14 mouse cellular contexts compared by ENCODE assay signal in the genomic region with DNA sequence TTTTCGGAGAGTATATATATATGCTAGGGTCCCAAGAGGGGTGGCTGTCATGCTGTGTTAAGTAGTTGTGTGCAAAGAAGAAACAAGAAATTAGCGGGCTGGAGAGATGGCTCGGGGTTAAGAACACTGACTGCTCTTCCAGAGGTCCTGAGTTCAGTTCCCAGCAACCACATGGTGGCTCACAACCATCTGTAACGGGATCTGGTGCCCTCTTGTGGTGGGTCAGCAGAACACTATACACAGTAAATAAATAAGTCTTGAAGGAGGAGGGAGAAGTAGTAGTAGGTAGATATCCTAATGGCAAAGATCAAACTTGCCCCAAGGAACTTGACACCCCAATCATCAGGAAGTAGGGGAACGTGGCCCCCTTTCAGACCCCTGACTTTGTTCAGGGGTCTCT. TPM values are rescaled to one million over a fixed set of nuclear protein-coding genes. Genes with fewer than 3 reads are reported as not detected.
DNase-seq lines count a peak whose midpoint lies in the region; ATAC-seq and TF ChIP-seq lines count a peak whose summit lies in the region.
"Had no signal": no experiment of that assay in that cellular context is flagged by ENCODE, and none has a peak within 500 bp of the region (broad histone marks: within the 10 kb centered on the region; RNA-seq: fewer than 3 reads in every experiment).

No protein-coding gene starts in this region.

- DNase-seq in CD4-positive, CD25-positive, alpha-beta regulatory T cell, adult 2 months (ENCODE audit: low read depth, low spot score), result peak; percentile 63
- DNase-seq in liver, postnatal 0 days, result no peak
- DNase-seq in liver, embryonic 11.5 days (ENCODE audit: low spot score), result no peak
- no peak for DNase-seq in embryonic facial prominence, embryonic 10.5 days (ENCODE audit: low spot score)
- DNase-seq in right cerebral cortex, adult 18-20 months, result no peak
- DNase-seq: cerebellum, adult 11 months; left cerebral cortex, postnatal 4 days had no signal

- 87% methylated on average over 5 of the region's 5 CpGs for WGBS in liver, postnatal 0 days (ENCODE audit: insufficient replicate concordance)
- 83% methylated on average over 5 of the region's 5 CpGs for WGBS in liver, embryonic 11.5 days
- WGBS in embryonic facial prominence, embryonic 10.5 days, result 83% methylated on average over 5 of the region's 5 CpGs

- H3K4me2 ChIP-seq in liver, postnatal 0 days (ENCODE audit: low read depth, low read length), result no peak overlapping the region
- H3K4me2 ChIP-seq in liver, embryonic 11.5 days, result no peak overlapping the region
- H3K4me2 ChIP-seq: heart, embryonic 13.5 days; intestine, embryonic 15.5 days; neural tube, embryonic 12.5 days had no signal

- no peak for TF ChIP-seq EP300 in liver, postnatal 0 days (IDR thresholded peaks at IDR 0.05; ENCODE audit: low read depth)

- H3K9me3 ChIP-seq in liver, postnatal 0 days (ENCODE audit: low read length), result no peaks in the 10 kb centered on the region; the same call in 1 of the 2 replicates
- H3K9me3 ChIP-seq in liver, embryonic 11.5 days (ENCODE audit: control insufficient read depth, low read length), result no peaks in the 10 kb centered on the region
- H3K9me3 ChIP-seq in E14TG2a.4 (ENCODE audit: low read length), result peaks cover 9% of the 10 kb centered on the region; the same call in 1 of the 2 replicates
- peaks cover 7% of the 10 kb centered on the region; the same call in 1 of the 2 replicates for H3K9me3 ChIP-seq in embryonic facial prominence, embryonic 10.5 days
- H3K9me3 ChIP-seq: heart, embryonic 13.5 days; intestine, embryonic 15.5 days; neural tube, embryonic 12.5 days had no signal

- no peak for ATAC-seq in CD4-positive, CD25-positive, alpha-beta regulatory T cell, adult 4 months
- no peak for ATAC-seq in liver, postnatal 0 days
- ATAC-seq in liver, embryonic 11.5 days (replicated peaks; ENCODE audit: low FRiP score), result no peak
- ATAC-seq: intestine, embryonic 15.5 days had no signal

- H3K36me3 ChIP-seq in liver, postnatal 0 days (replicated peaks; ENCODE audit: insufficient read depth, low read length), result peaks cover 24% of the 10 kb centered on the region
- peaks cover 22% of the 10 kb centered on the region for H3K36me3 ChIP-seq in liver, embryonic 11.5 days (ENCODE audit: control insufficient read depth, insufficient read depth, low read length)
- H3K36me3 ChIP-seq in E14TG2a.4 (ENCODE audit: insufficient read depth, low read length), result peaks cover 42% of the 10 kb centered on the region
- H3K36me3 ChIP-seq in embryonic facial prominence, embryonic 10.5 days (replicated peaks), result peaks cover 50% of the 10 kb centered on the region

- no peak overlapping the region for H3K4me3 ChIP-seq in liver, postnatal 0 days (ENCODE audit: low read depth, low read length)
- no peak overlapping the region for H3K4me3 ChIP-seq in liver, embryonic 11.5 days (ENCODE audit: low read depth, low read length)
- H3K4me3 ChIP-seq in E14TG2a.4 (replicated peaks; ENCODE audit: low read length), result no peak overlapping the region
- no peak overlapping the region for H3K4me3 ChIP-seq in cortical plate, adult 2 months (ENCODE audit: insufficient read depth, low read length)
- no peak overlapping the region for H3K4me3 ChIP-seq in embryonic facial prominence, embryonic 10.5 days
- H3K4me3 ChIP-seq: heart, embryonic 13.5 days; hindbrain, embryonic 10.5 days; intestine, embryonic 15.5 days; neural tube, embryonic 12.5 days had no signal

- no peak overlapping the region for H3K27ac ChIP-seq in liver, postnatal 0 days (ENCODE audit: low read depth)
- no peak overlapping the region for H3K27ac ChIP-seq in liver, embryonic 11.5 days (ENCODE audit: low read depth, low read length)
- H3K27ac ChIP-seq in cortical plate, adult 2 months (ENCODE audit: insufficient read depth, low read length), result no peak overlapping the region
- H3K27ac ChIP-seq in embryonic facial prominence, embryonic 10.5 days (replicated peaks), result no peak overlapping the region
- H3K27ac ChIP-seq: heart, embryonic 13.5 days; hindbrain, embryonic 10.5 days; intestine, embryonic 15.5 days; neural tube, embryonic 12.5 days had no signal

- no peak overlapping the region for H3K9ac ChIP-seq in liver, postnatal 0 days (replicated peaks)
- H3K9ac ChIP-seq in liver, embryonic 11.5 days (ENCODE audit: low read depth, low read length), result no peak overlapping the region
- H3K9ac ChIP-seq: heart, embryonic 13.5 days; intestine, embryonic 15.5 days; neural tube, embryonic 12.5 days had no signal

- no peak for TF ChIP-seq POLR2A in cortical plate, adult 2 months (IDR thresholded peaks at IDR 0.05; ENCODE audit: extremely low read depth, insufficient read depth, low read length)

- peak; percentile 52 for TF ChIP-seq CTCF in liver, postnatal 0 days (IDR thresholded peaks at IDR 0.05; ENCODE audit: low read depth)
- TF ChIP-seq CTCF in E14TG2a.4 (conservative IDR thresholded peaks at IDR 0.05; ENCODE audit: low read length), result peak; percentile 20; the same call in 1 of the 2 replicates
- peak; percentile 21; the same call in 1 of the 2 replicates for TF ChIP-seq CTCF in cortical plate, adult 2 months (IDR thresholded peaks at IDR 0.05; ENCODE audit: extremely low read depth, insufficient read depth, low read length)

- no peaks in the 10 kb centered on the region for H3K27me3 ChIP-seq in liver, postnatal 0 days (ENCODE audit: insufficient read depth, low read length)
- H3K27me3 ChIP-seq in liver, embryonic 11.5 days (replicated peaks; ENCODE audit: control insufficient read depth, insufficient read depth, low read length), result no peaks in the 10 kb centered on the region
- no peaks in the 10 kb centered on the region for H3K27me3 ChIP-seq in E14TG2a.4 (ENCODE audit: insufficient read depth, low read length)
- no peaks in the 10 kb centered on the region for H3K27me3 ChIP-seq in embryonic facial prominence, embryonic 10.5 days (replicated peaks; ENCODE audit: low read depth, poor library complexity, severe bottlenecking)
- H3K27me3 ChIP-seq: heart, embryonic 13.5 days; intestine, embryonic 15.5 days; neural tube, embryonic 12.5 days had no signal

- H3K4me1 ChIP-seq in liver, postnatal 0 days (ENCODE audit: insufficient read depth), result peaks cover 5% of the 10 kb centered on the region
- H3K4me1 ChIP-seq in liver, embryonic 11.5 days (replicated peaks; ENCODE audit: control insufficient read depth, insufficient read depth, low read length), result peaks cover 3% of the 10 kb centered on the region
- H3K4me1 ChIP-seq in E14TG2a.4 (replicated peaks; ENCODE audit: low read depth, low read length), result peaks cover 31% of the 10 kb centered on the region
- no peaks in the 10 kb centered on the region for H3K4me1 ChIP-seq in cortical plate, adult 2 months (ENCODE audit: control insufficient read depth, insufficient read depth, low read length)
- H3K4me1 ChIP-seq in embryonic facial prominence, embryonic 10.5 days, result no peaks in the 10 kb centered on the region
- H3K4me1 ChIP-seq: hindbrain, embryonic 10.5 days; intestine, embryonic 15.5 days; neural tube, embryonic 12.5 days had no signal

RNA-seq across cellular contexts. Expression of a gene that starts 6.8 kb away (rescaled TPM):
- polyA plus RNA-seq in CD4-positive, CD25-positive, alpha-beta regulatory T cell, adult 4 months (2017; shearing (Covaris generic)), result 10 to 100 TPM; 54.7 to 96.4 TPM
- polyA plus RNA-seq in liver, postnatal 0 days (2015; fragmentation: Nextera tagmentation; extraction: Ambion mirVana), result 8.8 and 9.2 TPM in 2 replicates
- 20.3 and 24.9 TPM in 2 replicates for polyA plus RNA-seq in liver, embryonic 11.5 days (2014; fragmentation: Nextera tagmentation; extraction: Ambion mirVana)
- polyA plus RNA-seq in cortical plate, adult 2 months (2012; rRNA removed), result 10.4 and 11.3 TPM in 2 replicates
- 26.3 and 29.1 TPM in 2 replicates for polyA plus RNA-seq in embryonic facial prominence, embryonic 10.5 days (2016; fragmentation: Nextera tagmentation; extraction: Ambion mirVana)

RNA-seq across cellular contexts. Expression of a gene that starts 6.9 kb away (rescaled TPM):
- 10 to 100 TPM; 26.1 to 58.9 TPM for polyA plus RNA-seq in CD4-positive, CD25-positive, alpha-beta regulatory T cell, adult 4 months (2017; shearing (Covaris generic))
- 13.7 and 16.5 TPM in 2 replicates for polyA plus RNA-seq in liver, postnatal 0 days (2015; fragmentation: Nextera tagmentation; extraction: Ambion mirVana)
- polyA plus RNA-seq in liver, embryonic 11.5 days (2014; fragmentation: Nextera tagmentation; extraction: Ambion mirVana), result 69.0 and 70.3 TPM in 2 replicates
- 18.2 and 19.8 TPM in 2 replicates for polyA plus RNA-seq in cortical plate, adult 2 months (2012; rRNA removed)
- 59.7 and 62.4 TPM in 2 replicates for polyA plus RNA-seq in embryonic facial prominence, embryonic 10.5 days (2016; fragmentation: Nextera tagmentation; extraction: Ambion mirVana)

RNA-seq across cellular contexts. Expression of a gene that starts 26.3 kb away (rescaled TPM):
- polyA plus RNA-seq in CD4-positive, CD25-positive, alpha-beta regulatory T cell, adult 4 months (2017; shearing (Covaris generic)), result 100 to 1,000 TPM; 119 to 120 TPM
- 99.8 and 112 TPM in 2 replicates for polyA plus RNA-seq in liver, postnatal 0 days (2015; fragmentation: Nextera tagmentation; extraction: Ambion mirVana)
- polyA plus RNA-seq in liver, embryonic 11.5 days (2014; fragmentation: Nextera tagmentation; extraction: Ambion mirVana), result 253 and 261 TPM in 2 replicates
- polyA plus RNA-seq in cortical plate, adult 2 months (2012; rRNA removed), result 121 and 126 TPM in 2 replicates
- 300 and 301 TPM in 2 replicates for polyA plus RNA-seq in embryonic facial prominence, embryonic 10.5 days (2016; fragmentation: Nextera tagmentation; extraction: Ambion mirVana)

RNA-seq across cellular contexts. Expression of a gene that starts 27.8 kb away (rescaled TPM):
- 10 to 100 TPM; 42.9 to 80.7 TPM for polyA plus RNA-seq in CD4-positive, CD25-positive, alpha-beta regulatory T cell, adult 4 months (2017; shearing (Covaris generic))
- polyA plus RNA-seq in liver, postnatal 0 days (2015; fragmentation: Nextera tagmentation; extraction: Ambion mirVana), result 4.4 and 4.5 TPM in 2 replicates
- polyA plus RNA-seq in liver, embryonic 11.5 days (2014; fragmentation: Nextera tagmentation; extraction: Ambion mirVana), result 7.4 and 9.0 TPM in 2 replicates
- 54.6 and 73.6 TPM in 2 replicates for polyA plus RNA-seq in cortical plate, adult 2 months (2012; rRNA removed)
- 7.4 and 8.2 TPM in 2 replicates for polyA plus RNA-seq in embryonic facial prominence, embryonic 10.5 days (2016; fragmentation: Nextera tagmentation; extraction: Ambion mirVana)

RNA-seq across cellular contexts. Expression of a gene that starts 56.0 kb away (rescaled TPM):
- 10 to 100 TPM; 31.0 to 49.0 TPM for polyA plus RNA-seq in CD4-positive, CD25-positive, alpha-beta regulatory T cell, adult 4 months (2017; shearing (Covaris generic))
- 19.6 and 19.9 TPM in 2 replicates for polyA plus RNA-seq in liver, postnatal 0 days (2015; fragmentation: Nextera tagmentation; extraction: Ambion mirVana)
- polyA plus RNA-seq in liver, embryonic 11.5 days (2014; fragmentation: Nextera tagmentation; extraction: Ambion mirVana), result 59.9 and 65.5 TPM in 2 replicates
- polyA plus RNA-seq in cortical plate, adult 2 months (2012; rRNA removed), result 35.0 and 36.0 TPM in 2 replicates
- polyA plus RNA-seq in embryonic facial prominence, embryonic 10.5 days (2016; fragmentation: Nextera tagmentation; extraction: Ambion mirVana), result 68.6 and 76.8 TPM in 2 replicates
